Mouse (Mus musculus) small intestine, adult 2 months (tissue): ENCODE results near the gene Nkd1. TPM values are rescaled to one million over a fixed set of nuclear protein-coding genes. Genes with fewer than 3 reads are reported as not detected.

Source experiments
- H3K27ac ChIP-seq: fragments of 200-500 bp; 2 replicates; pipeline ENCODE4 v1.5.1; 2012; ENCODE audit warnings: low read depth, low read length, control low read depth, inconsistent platforms; ENCODE audit not compliant: insufficient read depth
- H3K27me3 ChIP-seq: fragments of 200-500 bp; 2 replicates; pipeline ENCODE4 v1.6.1; 2012; ENCODE audit warnings: mild to moderate bottlenecking, moderate library complexity, low read length, inconsistent platforms; ENCODE audit not compliant: control insufficient read depth, insufficient read depth
- H3K36me3 ChIP-seq: fragments of 200-500 bp; 2 replicates; pipeline ENCODE4 v1.6.1; 2012; ENCODE audit warnings: mild to moderate bottlenecking, low read length, control low read depth, inconsistent platforms; ENCODE audit not compliant: control insufficient read depth, insufficient read depth
- H3K4me1 ChIP-seq: fragments of 200-500 bp; 2 replicates; pipeline ENCODE4 v1.6.1; 2012; ENCODE audit warnings: low read length, inconsistent platforms, mixed read lengths; ENCODE audit not compliant: control insufficient read depth, insufficient read depth, insufficient read length
- H3K4me3 ChIP-seq: fragments of 200-500 bp; 2 replicates; pipeline ENCODE4 v1.5.1; 2012; ENCODE audit warnings: low read depth, mild to moderate bottlenecking, control low read depth, inconsistent platforms, low read length, moderate library complexity
- CTCF ChIP-seq: fragments of 200-500 bp; IDR thresholded peaks from 2 replicates; pipeline ENCODE4 v1.5.1; 2012; ENCODE audit warnings: low read depth, mild to moderate bottlenecking, control low read depth, inconsistent platforms, low read length, moderate library complexity, mixed read lengths; ENCODE audit not compliant: insufficient replicate concordance, insufficient read length; ENCODE audit errors: extremely low read depth
- POLR2A ChIP-seq: fragments of 200-500 bp; IDR thresholded peaks from 2 replicates; pipeline ENCODE4 v1.6.1; 2012; ENCODE audit warnings: low read depth, mild to moderate bottlenecking, control low read depth, inconsistent platforms, low read length, moderate library complexity
- WGBS: fragments of 180-500 bp; shearing (Covaris S2); methylation state at CpG from one replicate; pipeline ENCODE4 v1.1.7; 2018; 5-methylcytosine and 5-hydroxymethylcytosine counted together
- polyA plus RNA-seq: library from polyadenylated mRNA; depleted of rRNA; stranded (reverse); fragments of >200 nt; gene quantifications from 2 replicates; pipeline ENCODE4 v1.2.3, GENCODE M21; 2012

Nkd1 gene
- polyA plus RNA-seq, 1 experiment: 18.3 TPM

DNA sequence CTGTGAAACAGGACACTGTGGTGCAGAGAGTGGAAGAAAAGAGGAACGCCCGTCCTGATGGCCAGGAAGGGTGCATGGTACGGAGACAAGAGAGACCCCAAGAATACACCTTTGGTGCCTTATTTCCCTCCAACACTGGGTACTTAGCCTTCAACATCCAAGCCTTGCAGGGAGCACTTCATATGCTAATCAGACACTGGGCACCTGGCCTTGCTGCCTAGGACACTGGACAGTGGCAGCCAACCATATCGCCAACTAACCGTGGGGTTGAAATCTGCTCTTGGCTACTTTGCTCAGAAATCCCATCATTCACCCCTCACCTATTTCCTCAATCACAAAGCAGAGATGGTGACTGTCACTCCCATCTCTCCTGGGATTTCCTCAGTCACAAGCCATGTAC is 10.1 kb upstream of the Nkd1 start:
- Histone ChIP-seq H3K4me3 (no peak overlapping the region), H3K4me1 (no peaks in the 10 kb centered on the region), H3K36me3 (no peaks in the 10 kb centered on the region), H3K27me3 (no peaks in the 10 kb centered on the region; the same call in 1 of the 2 replicates), H3K27ac (no peak overlapping the region)
- TF ChIP-seq POLR2A: no peak
- TF ChIP-seq CTCF: no peak
- WGBS: 82% methylated on average over 5 of the region's 5 CpGs

DNA sequence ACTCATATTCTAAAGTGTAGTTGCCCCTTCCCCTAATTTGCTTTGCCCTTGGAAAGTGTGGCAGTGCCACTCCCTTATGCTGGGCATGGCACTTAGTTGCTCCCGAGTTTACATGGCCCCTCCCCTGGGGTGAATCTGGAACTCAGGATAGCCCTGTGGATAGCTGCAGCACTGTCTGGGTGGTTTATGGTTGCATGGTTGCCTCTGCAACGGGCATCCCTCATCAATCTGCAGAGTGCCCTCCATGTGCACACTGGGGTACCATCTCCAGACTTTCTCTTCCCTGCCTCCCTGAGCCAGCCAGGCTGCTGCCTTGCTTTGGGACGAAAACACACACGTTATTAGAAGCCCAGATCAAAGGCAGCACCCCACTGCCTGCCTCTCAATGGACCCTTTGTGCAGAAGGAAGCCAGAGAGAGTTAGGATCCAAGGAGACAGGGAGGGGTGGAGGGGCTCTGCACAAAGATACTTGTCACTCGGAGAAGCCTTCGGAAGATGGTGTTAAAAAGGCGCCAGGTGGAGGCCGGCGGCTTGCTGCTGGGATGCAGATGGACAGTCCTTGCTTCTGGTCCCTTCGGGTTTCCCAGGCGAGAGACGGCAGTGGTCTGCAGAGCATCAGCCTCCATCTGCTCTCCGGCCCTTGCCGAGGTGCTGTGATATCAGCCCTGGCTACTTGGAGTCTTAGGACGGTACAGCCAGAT is 8.9 kb upstream of the Nkd1 start:
- H3K27me3 ChIP-seq: no peaks in the 10 kb centered on the region; the same call in 1 of the 2 replicates
- no peaks in the 10 kb centered on the region for H3K4me1 ChIP-seq
- H3K4me3 ChIP-seq: no peak overlapping the region
- WGBS: 18% methylated on average over 15 of the region's 15 CpGs
- TF ChIP-seq POLR2A: no peak
- TF ChIP-seq CTCF: no peak
- H3K36me3 ChIP-seq: no peaks in the 10 kb centered on the region
- H3K27ac ChIP-seq: no peak overlapping the region

DNA sequence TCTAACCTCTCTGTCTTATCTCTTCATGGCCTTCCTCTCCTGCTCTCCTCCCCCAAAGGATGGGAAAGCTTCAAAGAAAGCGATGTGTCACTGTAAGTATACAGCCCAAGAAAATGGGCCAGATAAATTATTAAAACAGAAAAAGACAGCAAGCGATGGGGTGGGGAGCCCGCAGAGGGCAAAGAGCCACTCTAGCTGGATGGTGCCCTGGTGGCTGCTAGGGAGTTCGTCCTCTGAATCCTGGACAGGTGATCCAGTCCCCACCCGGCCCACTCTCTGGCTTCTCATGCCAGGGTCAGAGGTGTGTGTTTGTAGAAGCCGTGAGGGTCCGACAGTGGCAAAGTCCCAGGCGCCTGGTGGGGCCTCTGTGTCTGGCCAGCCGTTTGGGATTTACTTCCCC is 3.1 kb upstream of the Nkd1 start:
- Histone ChIP-seq H3K4me1 (no peaks in the 10 kb centered on the region), H3K36me3 (no peaks in the 10 kb centered on the region), H3K4me3 (no peak overlapping the region), H3K27me3 (peaks cover 14% of the 10 kb centered on the region), H3K27ac (no peak overlapping the region)
- TF ChIP-seq POLR2A (no peak), CTCF (no peak)
- 61% methylated on average over 9 of the region's 9 CpGs for WGBS

DNA sequence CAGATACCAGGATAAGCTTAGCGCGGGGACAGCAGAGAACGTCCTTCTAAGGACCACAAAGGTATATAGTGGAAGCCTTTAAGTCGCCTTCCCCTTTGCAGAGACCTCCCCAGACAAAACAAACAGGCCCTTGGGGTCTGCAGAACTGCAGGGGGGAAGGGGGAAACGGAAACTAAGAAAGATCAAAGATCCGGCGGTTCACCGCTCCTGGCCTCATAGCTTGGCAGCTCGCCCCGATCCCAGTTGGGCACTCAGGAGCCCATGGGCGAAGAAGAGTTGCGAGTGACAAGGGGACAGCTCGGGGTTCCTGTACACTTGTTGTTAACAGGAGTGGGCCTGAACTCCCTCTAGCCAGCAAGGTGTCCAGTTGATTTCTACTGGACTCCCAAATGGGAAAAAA is 773 bp upstream of the Nkd1 start:
- Histone ChIP-seq H3K27ac (no peak overlapping the region), H3K27me3 (peaks cover 14% of the 10 kb centered on the region), H3K4me1 (no peaks in the 10 kb centered on the region), H3K4me3 (no peak overlapping the region), H3K36me3 (no peaks in the 10 kb centered on the region)
- TF ChIP-seq POLR2A (no peak), CTCF (no peak)
- WGBS: 9% methylated on average over 13 of the region's 13 CpGs

DNA sequence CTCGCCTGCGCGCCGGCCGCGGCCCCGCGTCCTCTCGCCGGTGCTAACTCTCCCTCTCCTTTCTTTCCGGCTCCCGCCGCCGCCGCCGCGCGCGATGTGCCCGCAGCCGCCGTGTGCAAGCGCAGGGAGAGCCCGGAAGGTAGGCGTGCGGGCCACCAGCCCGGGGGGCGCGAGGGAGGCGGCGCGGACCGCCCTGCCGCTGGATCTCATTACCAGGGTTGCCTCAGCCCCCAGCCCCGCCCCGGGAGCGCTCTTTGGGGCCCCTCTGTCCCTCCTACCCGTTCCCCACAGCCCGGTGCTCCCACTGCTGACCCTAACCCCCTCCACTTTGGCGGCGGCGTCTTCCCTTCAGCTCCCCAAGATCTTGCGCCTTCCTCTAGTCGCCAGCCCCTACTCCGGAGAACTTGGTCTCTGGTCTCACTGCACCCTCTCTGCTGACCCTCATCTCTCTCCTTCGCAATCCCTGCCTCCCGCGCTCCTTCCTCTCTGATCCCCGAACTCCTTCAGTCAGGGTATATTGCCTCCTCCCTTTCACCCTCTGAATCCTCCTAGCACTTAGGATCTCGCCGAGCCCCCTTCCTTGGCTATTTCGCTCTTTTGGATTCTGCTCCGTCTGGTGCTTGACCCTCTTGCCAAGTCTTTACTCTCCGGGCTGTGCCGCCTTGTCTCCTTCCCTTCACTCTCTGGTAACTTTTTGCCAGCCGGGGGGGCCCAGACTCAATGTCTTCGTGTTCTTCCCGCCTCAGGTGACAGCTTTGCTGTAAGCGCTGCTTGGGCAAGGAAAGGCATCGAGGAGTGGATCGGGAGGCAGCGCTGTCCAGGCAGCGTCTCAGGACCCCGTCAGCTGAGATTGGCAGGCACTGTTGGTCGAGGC is 624 bp downstream of the Nkd1 start:
- H3K4me3 ChIP-seq: peak overlapping the region; percentile 69
- TF ChIP-seq CTCF (no peak), POLR2A (no peak)
- peaks cover 14% of the 10 kb centered on the region for H3K27me3 ChIP-seq
- H3K4me1 ChIP-seq: no peaks in the 10 kb centered on the region
- H3K36me3 ChIP-seq: no peaks in the 10 kb centered on the region
- peak overlapping the region; percentile 23; the same call in 1 of the 2 replicates for H3K27ac ChIP-seq
- WGBS: 1% methylated on average over 62 of the region's 65 CpGs

DNA sequence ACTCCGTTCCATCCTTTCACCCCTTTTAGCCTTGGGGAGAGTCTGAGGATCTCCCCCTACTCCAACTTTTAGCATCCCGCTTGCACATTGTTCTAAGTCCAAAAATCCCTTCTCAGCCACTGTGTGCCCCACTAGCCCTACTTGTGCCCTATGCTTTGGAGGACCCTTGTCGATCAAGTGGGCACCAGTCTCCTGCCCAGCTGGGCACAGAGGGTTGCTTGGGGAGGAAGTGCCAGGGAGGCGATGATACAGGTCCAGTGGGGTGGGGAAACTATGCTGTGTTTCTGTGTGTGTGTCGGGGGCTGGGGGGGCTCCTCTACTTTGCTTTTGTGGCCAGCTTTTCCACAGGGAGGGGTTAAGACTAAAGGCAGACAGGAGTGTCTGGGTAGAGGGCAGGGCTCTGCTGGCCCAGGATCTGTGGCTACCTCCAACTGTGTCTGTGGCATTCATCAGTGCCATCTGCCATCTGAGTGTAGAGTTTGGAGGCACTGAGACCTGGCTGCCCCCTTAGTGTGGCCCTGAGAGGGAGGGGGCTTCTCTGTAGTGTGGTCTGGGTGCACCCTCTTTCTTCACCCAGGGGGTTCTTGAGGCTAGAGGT is 1.4 kb downstream of the Nkd1 start:
- peaks cover 14% of the 10 kb centered on the region for H3K27me3 ChIP-seq
- TF ChIP-seq POLR2A: no peak
- no peak for TF ChIP-seq CTCF
- H3K4me1 ChIP-seq: no peaks in the 10 kb centered on the region
- H3K4me3 ChIP-seq: peak overlapping the region; percentile 69
- 44% methylated on average over 5 of the region's 5 CpGs for WGBS
- H3K36me3 ChIP-seq: no peaks in the 10 kb centered on the region
- no peak overlapping the region for H3K27ac ChIP-seq

DNA sequence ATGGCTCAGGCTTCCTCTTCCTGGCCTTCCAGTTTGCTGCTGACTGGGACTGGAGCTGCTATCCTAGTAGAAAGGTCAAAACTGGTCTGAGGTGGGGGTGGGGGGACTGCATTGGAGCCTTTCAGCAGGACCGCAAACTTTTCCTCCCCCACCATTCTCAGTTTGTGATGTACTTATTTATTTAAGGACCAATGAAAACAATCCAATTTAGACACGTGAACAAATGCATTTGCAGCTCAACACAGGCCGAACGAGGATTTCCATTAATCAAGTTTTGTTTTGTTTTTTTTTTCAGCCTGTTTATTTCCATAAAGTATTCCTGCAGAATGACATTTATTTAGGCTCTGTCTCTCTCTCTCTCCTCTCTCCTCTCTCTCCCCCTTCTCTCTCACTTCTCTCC is 2.5 kb downstream of the Nkd1 start:
- no peak overlapping the region for H3K27ac ChIP-seq
- no peaks in the 10 kb centered on the region for H3K4me1 ChIP-seq
- no peak for TF ChIP-seq CTCF
- TF ChIP-seq POLR2A: no peak
- H3K36me3 ChIP-seq: no peaks in the 10 kb centered on the region
- no peak overlapping the region for H3K4me3 ChIP-seq
- 75% methylated on average over 4 of the region's 4 CpGs for WGBS
- H3K27me3 ChIP-seq: peaks cover 14% of the 10 kb centered on the region
